Mouse (Mus musculus): Measurements from ENCODE around the gene Nck2. TPM values are rescaled to one million over a fixed set of nuclear protein-coding genes. Genes with fewer than 3 reads are reported as not detected.

The Nck2 gene
- polyA plus RNA-seq, 1 experiment from 2014 or later: 41.7 TPM

DNA sequence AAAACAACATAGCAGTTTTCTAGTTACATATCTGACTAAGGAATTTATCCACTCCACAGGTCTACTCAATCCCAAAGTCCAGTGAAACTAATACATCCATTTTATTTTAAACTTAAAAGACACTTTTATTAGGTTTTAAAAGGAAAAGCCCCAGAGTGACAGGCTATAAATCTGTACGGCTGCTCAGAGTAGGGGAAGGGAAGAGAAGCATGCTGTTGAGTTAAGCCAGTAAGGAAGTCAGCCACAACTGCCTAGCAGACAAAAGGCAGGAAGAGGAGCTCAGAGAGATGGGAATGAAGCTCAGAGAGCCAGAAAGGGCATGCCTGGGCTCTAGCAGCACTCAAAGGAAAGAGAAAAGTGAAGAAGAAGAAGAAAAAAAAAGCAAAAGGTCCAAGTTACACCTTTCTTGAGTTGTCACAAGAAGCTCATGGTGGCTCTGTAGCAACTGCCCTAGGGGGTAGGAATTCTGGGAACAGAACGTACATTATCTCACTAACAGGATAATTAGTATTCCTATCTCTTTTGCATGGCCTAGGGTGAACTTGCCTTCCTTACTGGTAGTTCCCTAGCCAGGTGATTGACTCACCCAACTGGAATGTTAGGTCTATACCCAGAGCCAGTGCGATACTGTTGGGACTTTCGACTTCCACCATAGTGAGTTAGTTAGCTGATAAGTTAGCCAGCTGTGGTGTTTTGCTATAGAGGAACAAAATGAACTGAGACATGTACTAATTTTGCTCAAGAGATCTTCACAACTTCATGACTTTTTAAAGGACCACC lies 21.2 kb upstream of the Nck2 start:
- H3K4me3 ChIP-seq (ENCODE audit: low read depth, low read length): no peak overlapping the region
- H3K4me2 ChIP-seq (ENCODE audit: low read depth): no peak overlapping the region
- 74% methylated on average over 4 of the region's 4 CpGs for WGBS
- H3K27ac ChIP-seq (ENCODE audit: low read depth, low read length): no peak overlapping the region
- no peaks in the 10 kb centered on the region for H3K27me3 ChIP-seq (ENCODE audit: control insufficient read depth, insufficient read depth, low read length)
- no peaks in the 10 kb centered on the region for H3K36me3 ChIP-seq (ENCODE audit: control insufficient read depth, insufficient read depth, low read length)
- DNase-seq (ENCODE audit: low spot score) (no peak), ATAC-seq (ENCODE audit: insufficient read depth, low FRiP score, low TSS enrichment) (no peak)
- H3K9ac ChIP-seq (ENCODE audit: low read length): no peak overlapping the region
- no peaks in the 10 kb centered on the region for H3K9me3 ChIP-seq (ENCODE audit: control insufficient read depth, low read length)
- no peaks in the 10 kb centered on the region for H3K4me1 ChIP-seq (ENCODE audit: control insufficient read depth, insufficient read depth, low read length)

DNA sequence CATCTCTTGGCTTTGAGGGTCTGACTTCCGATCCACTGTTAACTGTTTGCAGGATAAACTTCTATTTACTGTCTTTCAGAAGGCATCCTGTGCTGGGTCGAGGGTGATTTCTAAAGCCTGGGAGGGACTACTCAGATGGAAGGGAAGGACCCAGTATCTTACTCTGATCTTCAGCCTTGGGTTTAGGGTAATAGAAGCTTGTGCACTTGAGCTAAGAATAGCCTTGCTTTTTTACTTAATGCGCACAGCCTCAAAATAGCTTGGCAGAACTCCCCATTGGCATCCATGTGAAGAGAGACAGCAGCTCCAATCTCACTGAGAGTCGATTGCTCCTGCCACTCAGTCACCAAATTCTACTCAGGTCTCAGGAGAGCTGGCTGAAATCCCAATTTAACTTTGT lies 17.9 kb upstream of the Nck2 start:
- ATAC-seq (ENCODE audit: insufficient read depth, low FRiP score, low TSS enrichment) (no peak), DNase-seq (ENCODE audit: low spot score) (no peak)
- Histone ChIP-seq H3K9me3 (ENCODE audit: control insufficient read depth, low read length) (no peaks in the 10 kb centered on the region), H3K4me1 (ENCODE audit: control insufficient read depth, insufficient read depth, low read length) (no peaks in the 10 kb centered on the region), H3K4me3 (ENCODE audit: low read depth, low read length) (no peak overlapping the region), H3K27ac (ENCODE audit: low read depth, low read length) (no peak overlapping the region), H3K9ac (ENCODE audit: low read length) (no peak overlapping the region), H3K4me2 (ENCODE audit: low read depth) (no peak overlapping the region), H3K27me3 (ENCODE audit: control insufficient read depth, insufficient read depth, low read length) (no peaks in the 10 kb centered on the region), H3K36me3 (ENCODE audit: control insufficient read depth, insufficient read depth, low read length) (no peaks in the 10 kb centered on the region)
- 66% methylated on average over 4 of the region's 4 CpGs for WGBS

DNA sequence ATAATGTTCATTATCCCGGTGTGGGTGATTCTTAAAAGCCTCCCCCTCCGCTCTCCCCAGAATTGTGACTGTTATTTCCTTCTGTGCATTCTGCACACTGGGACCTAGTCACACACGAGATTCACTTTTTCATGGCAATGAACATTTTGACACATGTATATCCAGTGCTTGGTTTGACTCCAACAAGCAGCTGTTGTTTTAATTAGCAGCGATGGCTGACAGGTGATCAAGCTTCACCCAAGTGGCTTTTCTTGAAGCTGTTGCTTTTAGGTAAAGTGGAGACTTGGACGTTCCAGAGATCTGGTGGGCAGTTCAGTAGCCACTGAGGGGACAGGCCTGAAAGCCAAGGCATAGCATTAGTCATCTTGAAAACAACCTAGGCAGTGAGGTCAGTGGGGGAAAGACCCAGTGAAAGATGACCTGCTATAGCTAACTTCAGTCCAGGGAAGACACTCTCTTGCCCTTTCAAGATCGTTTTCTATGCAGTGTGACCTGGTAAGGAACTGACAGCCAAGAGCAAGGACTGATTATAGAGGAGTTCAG lies 17.3 kb upstream of the Nck2 start:
- Histone ChIP-seq H3K4me3 (ENCODE audit: low read depth, low read length) (no peak overlapping the region), H3K4me1 (ENCODE audit: control insufficient read depth, insufficient read depth, low read length) (no peaks in the 10 kb centered on the region), H3K9ac (ENCODE audit: low read length) (no peak overlapping the region), H3K27ac (ENCODE audit: low read depth, low read length) (no peak overlapping the region), H3K36me3 (ENCODE audit: control insufficient read depth, insufficient read depth, low read length) (no peaks in the 10 kb centered on the region), H3K27me3 (ENCODE audit: control insufficient read depth, insufficient read depth, low read length) (no peaks in the 10 kb centered on the region), H3K9me3 (ENCODE audit: control insufficient read depth, low read length) (no peaks in the 10 kb centered on the region), H3K4me2 (ENCODE audit: low read depth) (no peak overlapping the region)
- 69% methylated on average over 6 of the region's 6 CpGs for WGBS
- DNase-seq (ENCODE audit: low spot score) (no peak), ATAC-seq (ENCODE audit: insufficient read depth, low FRiP score, low TSS enrichment) (no peak)

DNA sequence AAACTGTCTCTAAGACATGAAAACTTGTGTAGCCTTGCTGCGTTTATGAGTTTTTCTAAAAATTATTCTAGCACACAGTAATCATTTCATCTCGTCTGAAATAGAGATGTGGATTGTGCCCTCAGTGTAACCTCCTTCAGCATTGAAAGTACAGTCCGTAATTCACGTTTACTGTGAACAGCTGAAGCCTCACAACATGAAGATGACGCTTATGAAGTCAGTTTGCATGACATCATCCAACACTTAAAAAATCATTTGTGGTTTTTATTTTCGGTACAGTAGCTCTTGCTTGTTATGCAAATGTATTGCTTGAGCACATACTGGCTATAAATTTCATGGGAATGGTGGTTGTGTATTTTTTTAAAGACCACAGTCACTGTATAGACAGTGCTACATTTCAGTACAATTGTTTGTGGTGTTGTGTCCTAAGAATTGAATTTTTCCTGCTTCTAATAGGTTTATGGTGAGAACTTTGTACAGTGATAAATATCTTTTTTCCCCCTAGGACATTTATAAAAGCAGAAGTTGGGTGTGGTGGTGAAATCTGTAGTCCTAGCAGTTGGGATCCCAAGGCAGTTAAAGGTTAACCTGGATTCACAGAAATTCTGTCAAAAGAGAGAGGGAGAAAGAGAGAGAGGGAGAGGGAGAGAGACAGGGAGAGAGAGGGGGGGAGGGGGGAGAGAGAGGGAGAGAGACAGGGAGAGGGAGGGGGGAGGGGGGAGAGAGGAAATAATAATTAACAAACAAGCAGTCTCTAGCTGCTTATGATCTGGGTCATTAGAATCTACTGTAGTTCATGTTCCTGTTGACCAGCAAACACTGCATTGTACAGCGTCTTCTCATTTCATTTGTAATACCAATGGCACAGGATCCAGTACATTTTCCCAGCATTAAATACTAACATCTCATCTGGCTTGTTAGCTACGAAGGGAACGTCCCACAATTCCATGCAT lies 14.2 kb upstream of the Nck2 start:
- Histone ChIP-seq H3K27ac (ENCODE audit: low read depth, low read length) (no peak overlapping the region), H3K9me3 (ENCODE audit: control insufficient read depth, low read length) (no peaks in the 10 kb centered on the region), H3K4me1 (ENCODE audit: control insufficient read depth, insufficient read depth, low read length) (no peaks in the 10 kb centered on the region), H3K36me3 (ENCODE audit: control insufficient read depth, insufficient read depth, low read length) (no peaks in the 10 kb centered on the region), H3K4me2 (ENCODE audit: low read depth) (no peak overlapping the region), H3K9ac (ENCODE audit: low read length) (no peak overlapping the region), H3K4me3 (ENCODE audit: low read depth, low read length) (no peak overlapping the region), H3K27me3 (ENCODE audit: control insufficient read depth, insufficient read depth, low read length) (no peaks in the 10 kb centered on the region)
- DNase-seq (ENCODE audit: low spot score) (no peak), ATAC-seq (ENCODE audit: insufficient read depth, low FRiP score, low TSS enrichment) (no peak)
- 87% methylated on average over 9 of the region's 9 CpGs for WGBS

DNA sequence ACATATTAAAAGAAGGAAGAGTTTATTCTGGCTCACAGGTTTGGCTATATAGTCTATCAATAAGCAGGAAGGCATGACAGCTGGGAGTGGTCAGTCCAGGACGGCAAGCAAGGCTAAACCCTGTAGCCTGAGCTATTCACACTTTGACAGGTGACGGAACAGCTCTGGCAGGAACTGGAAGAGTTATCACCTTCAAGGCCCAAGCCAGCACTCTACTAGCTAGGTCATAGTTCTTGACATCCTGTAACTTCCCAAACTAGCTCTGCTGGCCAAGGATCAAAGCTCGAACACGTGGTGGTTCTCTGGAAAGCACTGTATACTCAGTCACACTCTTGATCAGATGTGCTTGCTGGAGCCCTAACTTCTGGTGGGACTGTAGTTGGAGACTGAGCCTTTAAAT lies 10.5 kb upstream of the Nck2 start:
- Histone ChIP-seq H3K4me1 (ENCODE audit: control insufficient read depth, insufficient read depth, low read length) (no peaks in the 10 kb centered on the region), H3K27ac (ENCODE audit: low read depth, low read length) (no peak overlapping the region), H3K9ac (ENCODE audit: low read length) (no peak overlapping the region), H3K36me3 (ENCODE audit: control insufficient read depth, insufficient read depth, low read length) (no peaks in the 10 kb centered on the region), H3K4me2 (ENCODE audit: low read depth) (no peak overlapping the region), H3K4me3 (ENCODE audit: low read depth, low read length) (no peak overlapping the region), H3K27me3 (ENCODE audit: control insufficient read depth, insufficient read depth, low read length) (no peaks in the 10 kb centered on the region), H3K9me3 (ENCODE audit: control insufficient read depth, low read length) (no peaks in the 10 kb centered on the region)
- no peak for ATAC-seq (ENCODE audit: insufficient read depth, low FRiP score, low TSS enrichment)
- WGBS: 75% methylated on average over 4 of the region's 4 CpGs
- no peak for DNase-seq (ENCODE audit: low spot score)

DNA sequence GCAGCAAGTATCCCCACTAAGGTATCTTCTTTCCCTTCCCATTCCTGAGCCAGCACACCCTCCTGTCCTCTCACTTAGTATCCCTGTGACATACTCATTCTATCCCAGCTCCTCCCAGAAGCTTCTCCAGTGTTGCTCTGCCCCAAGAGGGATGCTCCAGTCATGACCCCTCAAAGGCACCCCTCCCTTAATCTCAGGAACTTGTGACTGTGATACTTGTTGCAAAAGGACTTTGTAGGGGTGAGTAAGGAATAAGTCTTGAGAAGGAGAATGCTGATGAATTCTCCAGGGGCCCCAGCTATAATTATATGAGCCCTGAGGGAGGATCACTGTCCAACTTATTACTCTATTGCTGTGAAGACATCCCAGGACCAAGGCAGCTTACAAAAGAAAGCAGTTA lies 7.8 kb upstream of the Nck2 start:
- no peaks in the 10 kb centered on the region for H3K9me3 ChIP-seq (ENCODE audit: control insufficient read depth, low read length)
- no peak overlapping the region for H3K4me2 ChIP-seq (ENCODE audit: low read depth)
- no peak for ATAC-seq (ENCODE audit: insufficient read depth, low FRiP score, low TSS enrichment)
- no peak overlapping the region for H3K9ac ChIP-seq (ENCODE audit: low read length)
- no peaks in the 10 kb centered on the region for H3K4me1 ChIP-seq (ENCODE audit: control insufficient read depth, insufficient read depth, low read length)
- no peak overlapping the region for H3K27ac ChIP-seq (ENCODE audit: low read depth, low read length)
- H3K36me3 ChIP-seq (ENCODE audit: control insufficient read depth, insufficient read depth, low read length): no peaks in the 10 kb centered on the region
- H3K4me3 ChIP-seq (ENCODE audit: low read depth, low read length): no peak overlapping the region
- no peak for DNase-seq (ENCODE audit: low spot score)
- H3K27me3 ChIP-seq (ENCODE audit: control insufficient read depth, insufficient read depth, low read length): no peaks in the 10 kb centered on the region

DNA sequence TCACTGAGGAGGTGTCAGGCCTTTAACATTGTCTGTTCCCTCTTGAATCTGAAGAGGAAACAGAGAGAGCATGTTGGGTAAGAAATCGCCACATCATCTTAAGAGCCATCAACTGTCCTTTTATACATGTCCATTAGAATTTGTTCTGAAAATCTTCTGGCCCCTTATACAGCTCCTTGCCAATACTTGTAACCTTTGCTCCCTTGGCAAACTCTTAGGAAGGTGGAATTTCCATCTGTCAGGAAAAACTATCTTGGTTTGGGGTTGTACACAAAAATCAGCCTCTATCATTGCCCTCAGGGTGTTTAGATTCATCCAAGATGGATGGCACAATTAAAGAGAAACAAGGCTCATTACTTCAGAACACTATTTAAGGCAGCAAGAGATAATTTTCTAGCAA lies 5.1 kb upstream of the Nck2 start:
- no peaks in the 10 kb centered on the region for H3K27me3 ChIP-seq (ENCODE audit: control insufficient read depth, insufficient read depth, low read length)
- H3K4me3 ChIP-seq (ENCODE audit: low read depth, low read length): no peak overlapping the region
- no peaks in the 10 kb centered on the region for H3K9me3 ChIP-seq (ENCODE audit: control insufficient read depth, low read length)
- no peaks in the 10 kb centered on the region for H3K36me3 ChIP-seq (ENCODE audit: control insufficient read depth, insufficient read depth, low read length)
- no peak overlapping the region for H3K9ac ChIP-seq (ENCODE audit: low read length)
- ATAC-seq (ENCODE audit: insufficient read depth, low FRiP score, low TSS enrichment): no peak
- no peaks in the 10 kb centered on the region for H3K4me1 ChIP-seq (ENCODE audit: control insufficient read depth, insufficient read depth, low read length)
- H3K27ac ChIP-seq (ENCODE audit: low read depth, low read length): no peak overlapping the region
- WGBS: 84% methylated on average over 1 of the region's 1 CpGs
- DNase-seq (ENCODE audit: low spot score): no peak
- H3K4me2 ChIP-seq (ENCODE audit: low read depth): no peak overlapping the region

DNA sequence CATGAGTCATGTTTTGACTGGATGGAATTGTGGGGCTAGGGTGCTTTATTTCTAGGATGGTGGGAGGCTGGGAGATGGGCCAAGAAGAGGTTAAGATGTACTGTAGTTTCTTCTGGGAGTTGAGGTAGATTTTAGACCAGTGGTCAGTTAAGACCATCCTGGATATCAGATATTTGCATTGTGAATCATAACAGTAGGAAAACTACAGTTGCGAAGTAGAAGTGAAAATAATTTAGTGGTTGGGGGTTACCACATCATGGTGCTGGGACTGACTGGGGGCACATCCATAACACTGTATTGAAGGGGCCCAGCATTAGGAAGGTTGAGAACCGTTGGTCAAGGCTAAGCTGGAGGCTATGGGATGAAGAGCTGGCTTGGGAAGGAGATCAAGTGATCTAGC lies 1.8 kb upstream of the Nck2 start:
- DNase-seq (ENCODE audit: low spot score): no peak
- Histone ChIP-seq H3K4me1 (ENCODE audit: control insufficient read depth, insufficient read depth, low read length) (peaks cover 7% of the 10 kb centered on the region), H3K27me3 (ENCODE audit: control insufficient read depth, insufficient read depth, low read length) (no peaks in the 10 kb centered on the region), H3K9ac (ENCODE audit: low read length) (no peak overlapping the region), H3K9me3 (ENCODE audit: control insufficient read depth, low read length) (no peaks in the 10 kb centered on the region), H3K4me2 (ENCODE audit: low read depth) (no peak overlapping the region), H3K27ac (ENCODE audit: low read depth, low read length) (no peak overlapping the region), H3K4me3 (ENCODE audit: low read depth, low read length) (no peak overlapping the region), H3K36me3 (ENCODE audit: control insufficient read depth, insufficient read depth, low read length) (no peaks in the 10 kb centered on the region)
- no peak for ATAC-seq (ENCODE audit: insufficient read depth, low FRiP score, low TSS enrichment)
- 84% methylated on average over 2 of the region's 2 CpGs for WGBS
